Mouse (Mus musculus) cerebellum, postnatal 25 days (tissue): ENCODE measurements around the gene Ccn1.

Source experiments
- DNase-seq, 2 experiments: peaks; one replicate each; pipeline ENCODE4 v3.0.0; 2021; ENCODE audit warnings: mixed read lengths in 2 of 2

Ccn1 gene

DNA sequence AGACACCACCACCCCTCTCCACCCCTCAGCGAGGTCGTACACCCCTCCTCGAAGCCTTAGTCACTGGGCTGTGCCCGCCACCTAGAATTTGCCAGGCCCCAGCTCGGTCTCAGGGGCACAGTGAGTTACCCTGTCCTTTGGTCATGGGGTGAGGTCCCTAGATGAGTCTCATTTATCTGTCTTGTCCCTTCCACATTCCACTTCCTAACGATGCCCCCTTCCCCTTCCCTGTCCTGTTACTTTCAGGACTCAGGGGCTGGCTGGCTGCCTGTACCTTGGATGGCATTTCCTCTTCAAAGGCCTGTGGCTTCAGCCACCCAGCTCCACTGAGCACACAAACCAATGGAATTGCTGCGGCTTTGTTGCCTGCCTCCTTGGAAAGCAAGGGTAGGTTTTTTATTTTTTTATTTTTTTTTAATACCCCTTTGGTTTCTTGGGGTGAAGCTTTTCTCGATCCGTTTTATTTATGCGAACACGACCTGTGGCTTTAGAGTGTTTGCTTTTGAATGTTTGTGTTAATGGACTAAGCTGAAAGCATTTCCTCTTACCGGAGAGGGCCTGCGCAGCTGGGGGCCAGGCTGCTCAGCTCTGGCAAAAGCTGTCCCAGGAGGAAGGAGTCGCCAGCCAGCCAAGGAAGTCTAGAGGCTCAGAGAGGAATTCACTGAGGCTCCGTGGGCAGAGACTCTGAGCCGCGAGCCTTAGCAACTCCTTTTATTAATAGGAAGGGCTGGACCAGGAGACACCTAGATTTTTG lies 35.2 kb downstream of the Ccn1 start:
- peak; percentile 39 to 61 for DNase-seq

DNA sequence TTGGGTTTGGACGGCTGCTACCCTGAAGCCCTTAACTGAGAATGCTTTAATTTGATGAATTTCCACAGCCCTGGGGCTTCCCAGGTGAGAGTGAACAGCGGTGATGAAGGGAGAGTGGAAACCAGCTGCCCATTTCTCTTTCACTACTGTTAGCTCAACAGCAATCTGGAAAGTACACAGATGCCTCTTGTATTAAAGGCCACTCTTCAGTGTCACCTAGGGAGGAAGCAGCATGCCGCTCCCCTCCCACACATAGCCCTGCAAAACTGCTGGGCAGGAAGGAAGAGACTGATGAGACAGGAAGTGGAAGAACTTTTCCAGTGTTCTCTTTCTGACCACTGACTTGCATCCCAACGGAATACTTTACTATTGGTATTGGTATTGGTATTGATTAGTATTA lies 36.5 kb downstream of the Ccn1 start:
- no peak for DNase-seq

DNA sequence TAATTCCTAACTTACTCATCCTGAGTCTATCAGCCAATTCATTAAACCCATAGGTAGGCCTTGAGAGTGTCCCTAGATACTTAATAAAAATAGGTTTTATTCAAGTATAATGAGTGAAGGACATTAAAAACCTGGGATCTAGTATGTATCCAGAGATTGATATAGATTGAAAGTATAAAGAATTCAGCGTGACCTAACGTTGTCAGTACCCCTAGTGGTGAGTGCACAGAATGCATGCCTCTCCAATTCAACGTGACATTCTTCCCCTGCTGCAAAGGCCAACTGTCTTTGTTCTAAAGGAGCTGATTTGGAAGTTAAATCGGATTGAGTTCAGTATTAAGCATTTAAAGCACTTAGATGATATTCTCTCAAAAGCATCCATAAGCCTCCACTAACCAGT lies 37.1 kb downstream of the Ccn1 start:
- peak in 1 of 2 experiments; percentile 23 for DNase-seq

DNA sequence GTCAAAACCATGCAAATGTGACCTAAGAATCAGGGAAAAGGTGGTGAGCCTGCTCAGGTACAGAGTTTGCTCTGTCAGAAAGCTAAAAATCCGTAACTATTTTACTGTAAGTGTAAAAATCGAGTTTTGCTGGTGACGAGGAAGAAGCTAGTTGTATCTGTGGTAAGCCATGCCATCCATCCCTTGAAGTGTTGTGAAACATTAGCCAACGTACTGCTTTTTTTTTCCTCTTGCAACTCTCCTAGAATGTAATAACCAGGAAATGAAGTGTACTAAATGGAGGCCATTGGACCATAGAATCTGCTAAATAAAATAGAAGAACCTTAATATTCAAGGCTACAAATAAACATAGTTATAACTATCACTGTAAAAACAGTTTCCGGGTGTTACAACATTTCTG lies 41.5 kb downstream of the Ccn1 start:
- DNase-seq: no peak

DNA sequence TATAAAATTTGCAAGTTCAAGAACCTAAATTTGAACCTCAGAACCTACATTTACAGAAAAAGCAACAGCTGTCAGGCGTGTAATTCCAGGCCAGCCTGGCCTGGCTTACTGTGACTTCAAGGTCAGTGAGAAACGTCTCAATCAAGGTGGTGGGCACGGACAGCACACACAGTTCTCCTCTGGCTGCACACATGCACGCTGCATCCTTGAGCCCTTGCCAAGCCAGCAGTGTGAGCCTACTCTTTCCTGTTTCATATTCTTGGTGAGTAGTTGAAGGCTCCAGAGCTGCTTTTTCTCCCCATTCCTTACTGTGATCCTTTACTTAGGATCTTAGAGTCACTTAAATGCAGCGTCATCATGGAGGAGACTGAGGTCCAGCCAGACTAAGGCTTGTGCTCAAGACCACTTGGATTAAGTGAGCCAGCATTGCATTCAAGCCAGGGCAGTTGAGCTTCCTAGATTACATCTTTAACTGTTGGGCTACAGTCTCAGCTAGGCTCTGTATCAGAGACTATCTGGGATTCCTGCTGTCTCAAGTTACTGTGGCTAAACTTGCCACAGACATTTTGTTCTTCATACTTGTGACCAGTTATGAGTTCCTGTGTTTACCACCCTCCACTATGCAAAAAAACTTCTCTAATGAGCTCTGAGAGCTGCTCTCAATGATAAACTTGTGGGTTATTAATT lies 44.2 kb downstream of the Ccn1 start:
- DNase-seq: no peak

DNA sequence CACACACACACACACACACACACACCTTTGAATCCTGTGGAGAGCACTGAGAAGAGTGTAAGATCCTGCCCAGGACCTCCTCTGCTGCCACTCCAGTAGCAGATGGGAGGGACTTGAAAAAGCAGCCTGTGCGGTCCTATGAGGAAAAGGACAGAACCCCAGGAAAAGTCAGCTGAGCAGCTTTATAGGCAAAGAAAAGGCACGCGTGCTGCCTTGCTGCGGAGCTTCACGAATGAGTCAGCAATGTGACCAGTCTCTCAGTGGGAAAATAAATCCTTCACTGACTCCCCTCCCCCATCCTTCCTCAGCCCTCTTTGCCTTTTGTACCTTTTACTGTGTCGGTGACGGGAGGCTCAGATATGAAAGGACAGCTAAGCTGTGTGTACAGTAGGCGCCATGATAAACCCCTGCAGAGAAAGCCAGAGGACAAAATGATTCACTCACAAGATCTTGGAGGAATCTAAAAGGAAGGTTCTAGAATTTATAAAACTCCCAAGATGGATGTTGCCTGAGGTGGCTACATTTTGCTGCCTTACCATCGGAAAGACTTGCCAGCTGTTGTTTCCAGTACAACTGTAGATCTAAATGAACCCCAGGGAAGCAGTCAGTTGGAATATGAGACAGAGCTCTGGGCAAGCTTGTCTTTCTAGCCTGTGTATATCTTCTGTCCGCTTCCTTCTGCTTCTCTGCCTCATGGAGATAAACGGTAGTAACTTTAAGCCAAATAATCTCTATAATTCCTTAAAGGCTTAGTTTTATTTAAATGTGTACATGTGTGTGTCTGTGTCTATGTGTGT lies 47.2 kb downstream of the Ccn1 start:
- DNase-seq: no peak

DNA sequence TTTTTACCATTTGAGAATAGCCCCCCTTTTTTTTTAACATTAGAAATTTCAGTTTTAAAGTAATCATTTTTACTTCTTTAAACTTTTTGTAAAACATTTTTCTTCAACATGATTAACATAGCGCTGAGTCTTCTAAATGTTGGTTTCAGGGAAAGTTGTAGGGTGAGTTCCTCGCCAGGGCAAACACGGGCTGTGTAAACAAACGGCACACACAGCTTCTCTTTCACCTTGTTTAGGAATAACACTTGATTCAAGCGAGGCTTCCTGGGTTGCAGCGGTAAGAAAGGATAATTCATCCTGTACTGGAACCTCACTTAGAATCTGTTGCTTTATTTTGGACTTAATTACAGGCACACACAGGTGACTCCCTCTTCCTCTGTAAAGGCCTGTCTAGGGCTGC lies 48.4 kb downstream of the Ccn1 start:
- DNase-seq: no peak

DNA sequence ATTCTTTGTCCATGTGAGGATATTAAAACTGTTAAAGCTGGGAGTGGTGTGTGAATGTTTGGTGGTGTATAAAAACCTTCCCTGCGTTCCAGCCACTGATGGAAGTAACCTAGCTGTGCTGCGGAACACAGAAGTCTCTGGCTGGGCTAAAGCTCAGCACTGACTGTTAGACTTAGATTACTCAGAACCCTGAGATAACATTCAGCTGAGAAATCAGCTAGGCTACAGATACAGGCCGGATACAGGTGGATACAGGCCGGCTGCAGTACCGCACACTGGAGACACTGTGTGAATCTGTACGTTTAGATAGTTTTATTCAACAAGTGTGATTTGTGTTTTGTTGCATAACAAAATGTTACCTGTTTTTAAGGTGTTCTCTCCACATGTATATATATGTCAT lies 49.0 kb downstream of the Ccn1 start:
- DNase-seq: no peak

DNA sequence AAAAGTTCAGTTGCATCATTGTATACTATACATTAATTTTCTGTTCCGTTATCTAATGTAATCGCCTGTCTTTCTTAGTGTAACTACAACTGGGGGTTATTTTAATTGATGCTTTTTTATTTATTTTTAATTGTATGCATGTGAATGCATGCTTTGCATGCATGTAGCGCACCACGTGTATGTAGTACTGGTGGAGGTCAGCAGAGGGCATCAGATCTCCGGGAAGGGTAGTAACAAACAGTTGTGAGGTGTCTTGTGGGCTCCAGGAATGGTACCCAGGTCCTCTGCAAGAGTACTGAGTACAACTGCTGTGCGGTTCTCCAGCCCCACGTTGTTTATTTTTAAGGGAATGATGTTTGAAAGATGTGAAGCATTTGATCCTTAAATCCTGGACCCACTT lies 50.7 kb downstream of the Ccn1 start:
- no peak for DNase-seq
